Comparison of ENCODE assay signal across 8 mouse cellular contexts in the genomic region with DNA sequence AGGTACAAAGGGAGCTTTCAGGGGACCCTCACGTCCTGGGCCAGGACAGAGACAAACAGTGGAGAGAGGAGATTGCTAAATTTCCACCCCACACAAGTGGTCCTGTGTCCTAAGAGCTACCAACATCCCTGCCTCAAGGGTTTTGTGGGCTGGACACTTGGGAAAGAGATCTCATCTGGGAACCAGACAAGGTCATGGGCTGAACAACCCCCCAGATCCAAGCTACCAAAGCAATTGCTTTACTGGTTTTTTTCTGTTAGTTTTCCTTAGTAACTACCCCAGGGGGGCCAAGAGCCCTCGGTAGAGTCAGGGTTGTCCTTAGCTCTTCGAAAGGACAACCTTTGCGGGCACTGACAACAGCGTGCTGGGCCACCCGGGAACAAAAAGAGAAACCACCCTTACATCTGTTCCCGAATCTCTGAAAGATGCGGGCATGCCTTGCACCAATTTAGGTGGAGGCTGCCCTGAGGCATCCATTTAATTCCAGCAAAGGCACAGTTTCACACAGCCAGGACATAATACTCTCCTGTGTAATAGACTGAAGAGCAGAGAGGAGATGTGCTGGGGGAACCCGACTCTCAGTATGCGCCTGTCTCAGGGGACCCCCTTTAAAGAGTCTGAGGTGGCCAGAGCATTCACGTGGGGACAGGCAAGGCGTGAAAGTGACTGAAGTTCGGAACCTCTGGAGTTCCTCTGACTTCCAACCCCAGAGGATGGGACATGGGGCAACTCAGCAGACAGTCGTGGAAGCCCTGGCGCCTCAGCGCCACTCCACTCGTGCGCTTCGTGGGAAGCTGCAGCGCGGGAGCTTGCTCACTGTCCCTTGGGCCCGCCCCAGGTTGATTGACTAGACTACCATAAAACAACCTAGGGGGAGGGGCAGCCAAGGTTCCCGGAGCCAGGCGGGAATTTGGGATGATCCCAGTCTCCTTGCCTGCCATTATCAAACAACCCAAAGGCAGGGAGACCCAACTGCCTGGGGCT. TPM values are rescaled to one million over a fixed set of nuclear protein-coding genes. Genes with fewer than 3 reads are reported as not detected.
A peak's percentile ranks its signal among the peaks of the same experiment; 100 is the strongest.
DNase-seq lines count a peak whose midpoint lies in the region; ATAC-seq lines count a peak whose summit lies in the region.

No protein-coding gene starts in this region.

- peak; percentile 40 to 49 for DNase-seq in left cerebral cortex, adult 18-20 months (ENCODE audit: low spot score in 2 of 2)
- DNase-seq in left cerebral cortex, adult 11 months (ENCODE audit: low spot score): no peak
- DNase-seq in brain, adult 2 months (ENCODE audit: low read depth, low spot score): peak; percentile 45
- DNase-seq in layer of hippocampus, adult 9-11 months: peak; percentile 29
- peak; percentile 7 for DNase-seq in yolk sac, embryonic 10.5 days (ENCODE audit: low spot score)
- DNase-seq in gastrocnemius, postnatal 36 days: no peak

- peak; percentile 37 for ATAC-seq in forebrain, embryonic 13.5 days
- ATAC-seq in midbrain, embryonic 12.5 days (ENCODE audit: low FRiP score, low read depth): peak; percentile 10

- peak overlapping the region; percentile 77 for H3K9ac ChIP-seq in forebrain, embryonic 13.5 days
- peak overlapping the region; percentile 52 for H3K9ac ChIP-seq in midbrain, embryonic 12.5 days (replicated peaks)

- H3K4me2 ChIP-seq in forebrain, embryonic 13.5 days: peak overlapping the region; percentile 90
- peak overlapping the region; percentile 88 for H3K4me2 ChIP-seq in midbrain, embryonic 12.5 days (replicated peaks)

- no peaks in the 10 kb centered on the region for H3K36me3 ChIP-seq in forebrain, embryonic 13.5 days (ENCODE audit: poor library complexity, severe bottlenecking)
- no peaks in the 10 kb centered on the region for H3K36me3 ChIP-seq in midbrain, embryonic 12.5 days

- peaks cover 20% of the 10 kb centered on the region for H3K27me3 ChIP-seq in forebrain, embryonic 13.5 days
- peaks cover 39% of the 10 kb centered on the region for H3K27me3 ChIP-seq in midbrain, embryonic 12.5 days

- intact Hi-C loops in gastrocnemius, postnatal 36 days (cut with DNase I): loop anchor here (10.0 kb wide), 1 partner anchor 271 kb away; no protein-coding TSS in a partner anchor

- peak overlapping the region; percentile 63 for H3K27ac ChIP-seq in forebrain, embryonic 13.5 days
- H3K27ac ChIP-seq in midbrain, embryonic 12.5 days (replicated peaks): no peak overlapping the region

- peak overlapping the region; percentile 57 for H3K4me3 ChIP-seq in forebrain, embryonic 13.5 days
- H3K4me3 ChIP-seq in midbrain, embryonic 12.5 days: peak overlapping the region; percentile 56

- peaks cover 17% of the 10 kb centered on the region for H3K4me1 ChIP-seq in forebrain, embryonic 13.5 days
- H3K4me1 ChIP-seq in midbrain, embryonic 12.5 days: peaks cover 20% of the 10 kb centered on the region

- H3K9me3 ChIP-seq in forebrain, embryonic 13.5 days (replicated peaks): no peaks in the 10 kb centered on the region
- H3K9me3 ChIP-seq in midbrain, embryonic 12.5 days: no peaks in the 10 kb centered on the region

- under 1% methylated on average over 24 of the region's 24 CpGs for WGBS in forebrain, embryonic 13.5 days
- WGBS in midbrain, embryonic 12.5 days: under 1% methylated on average over 24 of the region's 24 CpGs

RNA-seq across cellular contexts. Expression of a gene that starts 1.5 kb away (rescaled TPM):
- total RNA-seq in left cerebral cortex, adult 18-20 months (2021): 10 to 100 TPM; 11.5 to 13.8 TPM
- 26.8 and 33.8 TPM in 2 replicates for polyA plus RNA-seq in forebrain, embryonic 13.5 days (2015; fragmentation: Nextera tagmentation; extraction: Ambion mirVana)
- 7.0 and 27.4 TPM in 2 replicates for polyA plus RNA-seq in midbrain, embryonic 12.5 days (2016; fragmentation: Nextera tagmentation; extraction: Ambion mirVana)
- 1 to 10 TPM in 1 of 2 experiments, under 1 TPM in 1; 0.96 to 2.2 TPM for total RNA-seq in gastrocnemius, postnatal 36 days (2021)

Comparison
In these comparisons a context has a peak if more than half of its experiments do, and no peak if none do; other contexts are left out.
1. DNase-seq: peak in left cerebral cortex, adult 18-20 months (2 of 2), brain, adult 2 months (single experiment), layer of hippocampus, adult 9-11 months (single experiment) and yolk sac, embryonic 10.5 days (single experiment); none in left cerebral cortex, adult 11 months (single experiment) and gastrocnemius, postnatal 36 days (0 of 2).